Mouse (Mus musculus) right cerebral cortex, adult 2 months (tissue): ENCODE data around the gene Rnf207.

ENCODE experiments used
- DNase-seq, 2 experiments: peaks; one replicate each; pipeline ENCODE4 v3.0.0; 2021 to 2022; ENCODE audit warnings: low spot score in 2 of 2

Gene Rnf207

DNA sequence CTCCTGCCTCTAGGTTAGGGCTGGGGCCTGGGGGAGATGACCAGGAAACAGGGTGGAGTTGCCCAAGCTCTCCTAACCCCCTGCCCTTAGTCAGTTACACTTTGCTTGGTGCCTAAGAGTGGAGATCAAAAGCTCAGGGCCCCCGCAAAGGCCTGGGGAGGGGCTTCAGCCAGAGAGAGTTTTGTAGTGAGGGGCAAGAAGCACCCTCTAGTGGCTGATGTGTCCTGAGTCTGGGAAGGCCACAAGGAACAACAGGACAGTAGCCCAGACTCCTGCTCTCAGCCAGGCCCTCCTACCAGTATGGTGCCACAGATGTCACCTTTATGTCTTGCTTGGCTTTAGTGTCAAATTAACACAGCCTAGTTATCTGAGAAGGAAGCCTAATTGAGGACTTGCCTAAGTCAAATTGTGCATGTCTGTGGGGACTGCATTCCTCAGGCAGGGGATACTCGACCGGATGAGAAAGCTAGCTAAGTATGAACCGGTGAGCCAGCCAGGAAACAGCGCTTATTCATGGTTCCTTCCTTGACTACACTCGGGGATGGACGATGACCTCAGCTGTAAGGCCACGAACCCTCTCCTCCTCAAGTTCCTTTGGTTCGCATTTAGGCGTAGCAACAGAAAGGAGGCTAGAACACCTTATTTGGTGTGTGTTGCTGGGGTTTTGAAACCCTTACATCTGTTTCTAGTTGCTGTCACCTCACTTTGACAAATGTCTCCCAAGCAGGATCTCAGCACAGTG, 24.4 kb downstream of the Rnf207 start:
- DNase-seq: no peak

DNA sequence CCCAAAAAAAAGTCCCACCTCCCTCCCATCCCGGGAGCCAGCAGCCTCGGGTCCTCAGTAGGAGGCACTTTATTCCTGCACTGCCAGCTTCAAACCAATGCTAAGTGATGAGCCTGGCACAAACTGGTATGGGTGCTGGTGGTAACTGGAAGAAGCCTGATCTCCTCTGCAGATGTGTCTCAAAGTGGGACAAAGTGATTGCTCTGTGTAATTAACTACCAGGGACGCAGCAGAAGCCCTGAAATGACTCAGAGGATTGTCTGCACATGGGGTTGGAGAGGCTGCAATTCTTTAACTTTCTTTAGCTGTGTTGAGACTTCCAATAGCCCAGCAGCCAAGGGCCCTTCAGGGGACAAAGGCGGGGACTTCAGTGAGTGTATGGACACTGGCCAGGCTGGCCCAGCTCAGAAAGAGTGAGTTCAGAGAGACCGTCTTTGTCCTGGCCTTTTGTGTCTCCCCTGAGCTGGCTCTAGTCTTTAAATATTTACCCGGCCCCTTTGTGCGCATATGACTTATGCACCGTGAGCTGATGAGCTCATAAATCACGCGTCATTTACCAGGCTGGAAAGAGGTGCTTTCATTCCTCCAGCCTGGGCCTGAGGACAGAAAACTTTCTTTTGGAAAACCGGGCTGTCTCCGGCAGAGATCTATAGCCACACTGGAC, 26.6 kb downstream of the Rnf207 start:
- no peak for DNase-seq

DNA sequence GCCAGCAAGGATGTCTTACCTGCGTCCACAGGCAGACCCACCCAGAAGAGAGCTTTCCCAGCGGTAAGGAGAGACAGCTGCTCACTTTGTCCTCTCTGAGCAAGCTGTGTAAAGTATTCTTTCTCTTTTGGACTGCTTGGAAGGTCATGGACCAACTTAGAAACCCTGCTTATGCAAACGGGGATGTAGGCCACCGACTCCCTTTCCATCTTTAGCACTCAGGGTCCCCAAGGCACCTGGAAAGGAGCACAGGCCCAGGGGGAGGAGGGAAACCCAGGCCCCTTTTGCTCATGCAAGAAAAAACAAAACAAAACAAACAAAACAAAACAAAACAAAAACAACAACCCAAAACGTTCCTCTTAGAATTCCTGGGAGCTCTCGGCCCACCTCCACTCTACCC, 27.2 kb downstream of the Rnf207 start, which contains the start of gene Hes3:
Gene Hes3 (minus strand): TSS at position 101 of the 400 bp plus-strand sequence.
- no peak for DNase-seq

DNA sequence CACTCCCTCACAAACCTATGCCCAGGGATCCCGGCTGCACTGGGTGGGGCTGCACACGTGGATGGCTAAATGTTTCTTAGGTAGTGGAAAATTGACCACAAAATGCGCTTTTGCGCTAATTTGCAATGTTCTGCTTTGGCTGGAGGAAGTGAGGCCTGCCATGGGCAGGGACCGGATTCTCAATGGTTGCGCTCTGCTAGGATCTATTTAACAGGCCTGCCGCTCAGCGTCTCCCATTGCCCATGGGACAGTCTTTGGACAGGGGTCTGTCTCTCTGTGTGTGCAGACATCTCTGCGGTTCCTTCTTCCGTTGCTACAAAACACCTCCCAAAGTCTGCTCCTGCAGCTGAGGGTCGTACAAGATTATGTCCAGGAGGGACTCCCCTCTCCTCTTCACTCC, 27.8 kb downstream of the Rnf207 start:
- no peak for DNase-seq

DNA sequence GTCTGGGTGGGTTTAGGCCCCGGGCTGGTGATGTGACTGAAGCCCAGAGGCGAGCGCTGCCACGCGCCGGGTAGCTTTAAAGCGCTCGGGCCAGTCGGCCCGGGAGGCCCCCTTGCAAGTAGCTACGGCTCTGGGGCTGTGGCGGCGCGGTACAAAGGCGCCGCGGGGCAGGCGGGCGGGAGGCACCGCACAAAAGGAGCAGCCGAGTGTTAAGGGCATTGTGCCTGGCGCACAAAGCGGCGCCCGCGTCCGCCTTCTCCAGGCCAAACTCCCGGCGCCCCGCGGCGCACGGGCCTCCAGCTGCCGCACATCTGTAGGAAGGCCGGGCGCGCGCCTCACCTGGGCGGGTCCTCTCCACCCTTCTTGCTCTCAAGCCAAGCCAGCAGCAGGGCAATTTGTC, 28.4 kb downstream of the Rnf207 start:
- DNase-seq: no peak

DNA sequence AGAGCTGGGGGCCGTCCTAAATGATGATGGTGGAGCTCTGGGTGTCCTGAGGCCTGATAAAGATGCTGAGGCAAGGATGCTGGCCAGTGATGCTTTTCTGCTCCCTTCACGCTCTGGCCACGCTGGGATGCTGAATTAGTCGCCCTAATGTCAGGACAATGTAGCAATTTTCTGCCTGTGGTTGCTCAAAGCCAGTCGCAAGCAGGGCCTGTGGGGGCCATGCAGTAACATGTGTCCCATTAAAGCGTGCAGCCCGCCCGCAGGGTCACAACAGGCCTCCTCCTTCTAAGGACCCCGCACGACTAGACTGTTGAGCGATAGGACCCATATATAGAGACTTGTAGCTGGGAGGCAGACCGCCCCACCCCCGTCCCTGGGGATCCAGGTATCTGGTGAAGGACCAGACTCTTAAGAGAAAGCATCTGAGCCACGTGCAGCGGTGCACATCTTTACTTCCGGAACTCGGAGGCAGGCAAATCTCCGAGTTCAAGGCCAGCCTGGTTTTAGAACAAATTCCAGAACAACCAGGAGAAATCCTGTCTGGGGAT, 30.3 kb downstream of the Rnf207 start:
- DNase-seq: no peak

DNA sequence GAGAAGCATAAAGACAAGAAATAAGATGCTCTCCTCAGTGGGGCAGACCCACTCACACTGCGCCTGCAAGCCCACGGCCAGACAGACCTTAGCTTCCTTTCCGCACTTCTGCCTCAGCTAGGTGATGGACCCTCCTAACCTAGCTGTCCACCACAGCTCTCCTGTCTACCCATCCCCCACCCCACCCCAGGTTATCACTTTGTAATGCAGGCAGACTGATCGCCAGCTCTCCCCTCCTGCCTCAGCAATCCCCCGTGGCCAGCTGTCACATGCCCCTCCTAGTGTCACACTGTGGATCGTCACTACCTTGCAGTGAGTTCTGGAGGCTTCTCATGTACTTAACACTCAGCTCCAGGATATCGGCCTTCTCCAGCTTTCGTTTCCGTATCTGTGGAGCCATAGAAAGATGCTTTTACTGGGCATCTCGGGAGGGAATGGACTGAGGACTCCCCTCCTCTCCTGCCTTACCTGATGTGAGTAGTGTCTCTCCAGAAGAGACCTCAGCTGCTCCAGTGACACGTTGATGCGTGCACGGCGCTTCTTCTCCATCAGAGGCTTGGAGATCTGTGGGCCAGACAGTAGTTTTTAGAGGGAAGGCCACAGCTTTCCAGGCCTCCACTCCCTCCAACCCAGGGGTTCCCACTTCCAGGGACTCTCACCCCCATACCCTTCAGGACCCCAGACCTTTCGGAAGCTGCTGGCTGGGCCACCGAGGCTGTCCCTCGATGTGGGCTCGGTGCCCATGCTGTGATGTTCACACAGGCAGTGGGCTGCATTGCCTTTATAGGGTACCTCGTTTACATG, 31.3 kb downstream of the Rnf207 start:
- DNase-seq: no peak

DNA sequence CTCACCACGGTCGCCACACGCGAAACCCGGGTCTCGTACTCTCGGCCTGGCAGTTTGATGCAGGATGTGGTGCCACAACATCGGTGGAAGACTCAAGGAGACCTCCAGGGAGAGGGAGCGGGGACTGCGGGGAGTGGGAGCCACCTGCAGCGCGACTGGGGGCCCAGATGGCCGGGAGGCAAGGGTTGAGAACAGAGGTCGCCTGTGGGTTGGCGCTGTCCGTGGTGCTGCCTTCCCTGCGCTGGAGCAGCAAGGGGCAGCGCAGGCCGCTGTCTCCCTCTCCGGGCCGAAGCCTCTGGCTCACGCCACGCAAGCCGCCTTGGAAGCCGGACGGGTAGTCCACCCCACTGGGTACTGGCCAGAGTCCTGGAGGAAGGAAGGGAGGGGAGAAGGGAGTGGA, 31.9 kb downstream of the Rnf207 start:
- DNase-seq: peak in 1 of 2 experiments; percentile 15

DNA sequence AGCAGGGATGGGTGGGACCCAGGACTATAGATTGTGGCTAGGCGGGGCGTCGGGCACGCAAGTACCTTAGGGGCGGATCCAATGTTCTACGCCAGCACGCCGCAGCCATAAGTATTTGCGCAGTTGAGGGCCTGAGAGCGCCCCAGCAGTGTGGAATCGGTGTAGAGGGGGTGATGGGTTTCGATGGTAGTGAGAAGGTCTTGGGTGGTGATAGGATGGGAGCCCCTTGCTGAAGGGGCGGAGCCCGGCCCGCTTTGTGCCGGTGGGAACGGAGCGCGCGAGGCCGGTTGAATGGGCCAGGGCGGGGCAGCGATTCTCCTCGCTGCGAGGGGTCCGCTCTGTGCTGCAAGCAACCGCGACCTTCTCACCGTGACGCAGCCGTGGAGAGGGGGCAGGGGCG, 32.6 kb downstream of the Rnf207 start:
- peak; percentile 44 to 51 for DNase-seq

DNA sequence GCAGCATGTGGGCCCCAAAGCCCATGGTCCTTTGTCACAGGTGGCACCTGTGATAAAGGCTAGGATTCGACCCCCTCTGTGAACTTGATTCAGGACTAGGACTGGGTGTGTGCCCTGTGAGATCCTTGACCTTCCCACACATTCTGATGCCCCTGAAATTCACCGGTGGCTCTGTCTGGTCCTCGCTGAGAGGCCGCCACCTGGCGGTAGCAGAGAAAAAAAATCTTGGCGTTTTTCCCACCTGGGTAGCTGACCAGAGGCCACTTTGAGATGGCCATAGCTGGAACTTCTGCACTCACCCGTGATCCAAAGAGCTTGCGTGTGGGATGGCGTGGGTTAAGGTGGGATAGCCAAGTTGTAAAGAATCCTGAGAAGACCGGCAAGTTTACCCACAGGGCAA, 33.3 kb downstream of the Rnf207 start:
- peak; percentile 53 to 60 for DNase-seq

DNA sequence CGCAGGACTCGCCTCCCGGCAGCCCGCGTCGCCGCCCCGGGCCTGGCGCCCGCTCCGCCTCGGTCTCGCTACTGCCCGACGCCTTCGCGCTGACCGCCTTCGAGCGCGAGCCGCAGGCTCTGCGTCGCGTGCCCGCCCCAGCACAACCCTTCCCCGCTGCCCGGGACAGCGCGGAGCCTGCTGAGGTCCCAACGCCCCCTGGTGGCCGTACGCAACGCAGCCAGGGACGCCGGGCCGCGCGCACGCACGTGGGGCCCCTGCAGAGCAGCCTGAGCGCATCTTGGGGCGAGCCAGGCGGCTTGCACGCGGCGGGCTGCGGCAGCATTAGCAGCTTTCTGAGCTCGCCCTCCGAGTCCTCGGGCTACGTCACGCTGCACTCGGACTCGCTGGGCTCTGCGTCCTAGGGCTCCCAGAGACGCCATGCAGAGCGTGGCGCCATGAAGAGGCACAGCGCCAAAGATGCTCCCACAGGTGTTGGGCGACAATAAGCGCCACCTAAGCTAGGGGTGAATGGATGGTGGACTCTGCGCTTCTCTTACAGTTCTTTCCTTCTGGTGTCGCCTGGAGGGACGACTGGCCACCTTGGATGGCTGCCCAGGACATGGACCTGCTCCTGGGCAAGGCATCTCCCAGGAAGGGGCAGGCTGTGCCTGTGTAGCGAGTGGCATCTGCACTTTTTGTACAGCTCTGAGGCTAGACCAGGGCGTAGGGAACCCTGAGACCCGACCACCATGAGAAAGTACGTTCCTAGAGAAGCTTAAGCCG, 35.4 kb downstream of the Rnf207 start:
- DNase-seq: peak; percentile 80 to 84

DNA sequence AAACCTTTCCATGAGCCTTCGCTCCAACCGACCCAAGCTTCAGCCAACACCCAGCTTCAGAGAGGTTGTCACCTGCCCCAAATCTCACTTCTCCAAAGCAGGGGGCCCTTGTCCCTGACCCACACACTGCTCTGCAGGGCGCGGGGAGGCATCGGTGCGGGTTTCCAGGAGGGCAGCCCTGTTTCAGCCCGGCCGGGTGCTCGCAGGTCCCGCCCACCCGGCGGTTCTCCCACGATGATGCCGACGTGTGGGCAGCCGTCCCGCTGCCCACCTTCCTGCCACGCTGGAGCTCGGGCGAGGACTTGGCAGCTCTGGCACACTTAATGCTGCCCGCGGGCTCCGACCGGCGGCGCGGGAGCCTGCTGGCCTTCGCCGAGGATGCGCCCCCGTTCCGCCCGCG, 36.1 kb downstream of the Rnf207 start:
- DNase-seq: no peak

DNA sequence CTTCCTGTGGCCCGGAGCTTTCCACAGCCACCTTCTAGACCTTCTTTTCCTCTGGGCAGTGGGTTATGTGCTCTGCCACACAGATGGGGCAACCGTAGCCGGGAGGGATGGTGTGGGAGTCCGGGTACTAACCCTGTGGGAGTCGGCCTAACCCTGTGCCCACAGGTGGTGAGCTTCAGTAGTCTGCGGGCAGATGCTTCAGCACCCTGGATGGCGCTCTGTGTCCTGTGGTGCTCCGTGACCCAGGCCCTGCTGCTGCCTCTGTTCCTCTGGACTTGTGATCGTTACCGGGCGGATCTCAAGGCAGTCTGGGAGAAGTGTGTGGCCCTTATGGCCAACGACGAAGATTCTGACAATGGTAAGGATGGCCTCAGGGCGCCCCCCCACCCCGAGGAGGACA, 37.2 kb downstream of the Rnf207 start:
- DNase-seq: no peak

DNA sequence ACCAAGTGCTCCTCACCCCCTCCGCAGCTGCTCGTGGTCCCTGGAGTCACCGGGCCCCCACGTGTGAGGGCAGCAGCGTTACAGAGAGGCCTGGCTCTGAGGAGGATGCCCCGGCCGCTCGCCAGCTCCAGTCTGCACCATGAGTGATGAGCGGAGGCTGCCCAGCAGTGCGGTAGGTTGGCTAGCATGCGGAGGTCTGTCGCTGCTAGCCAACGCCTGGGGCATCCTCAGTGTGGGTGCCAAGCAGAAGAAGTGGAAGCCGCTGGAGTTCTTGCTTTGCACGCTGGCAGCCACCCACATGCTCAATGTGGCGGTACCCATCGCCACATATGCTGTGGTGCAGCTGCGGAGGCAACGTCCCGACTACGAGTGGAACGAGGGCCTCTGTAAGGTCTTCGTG, 39.8 kb downstream of the Rnf207 start:
- DNase-seq: peak; percentile 57 to 61

DNA sequence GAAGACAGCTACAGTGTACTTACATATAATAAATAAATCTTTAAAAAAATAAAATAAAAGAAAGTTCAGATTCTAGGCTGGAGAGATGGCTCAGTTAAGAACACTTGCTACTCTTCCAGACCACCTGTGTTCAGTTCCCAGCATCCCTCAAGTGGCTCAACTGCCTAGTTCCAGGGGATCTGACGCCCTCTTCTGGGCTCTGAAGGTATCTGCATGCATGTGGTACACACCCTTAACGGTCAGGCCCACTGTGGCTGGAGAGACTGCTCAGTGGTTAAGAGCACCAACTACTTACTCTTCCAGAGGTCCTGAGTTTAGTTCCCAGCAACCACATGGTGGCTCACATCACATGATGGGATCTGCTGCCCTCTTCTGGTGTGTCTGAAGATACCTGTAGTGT, 40.9 kb downstream of the Rnf207 start:
- no peak for DNase-seq

DNA sequence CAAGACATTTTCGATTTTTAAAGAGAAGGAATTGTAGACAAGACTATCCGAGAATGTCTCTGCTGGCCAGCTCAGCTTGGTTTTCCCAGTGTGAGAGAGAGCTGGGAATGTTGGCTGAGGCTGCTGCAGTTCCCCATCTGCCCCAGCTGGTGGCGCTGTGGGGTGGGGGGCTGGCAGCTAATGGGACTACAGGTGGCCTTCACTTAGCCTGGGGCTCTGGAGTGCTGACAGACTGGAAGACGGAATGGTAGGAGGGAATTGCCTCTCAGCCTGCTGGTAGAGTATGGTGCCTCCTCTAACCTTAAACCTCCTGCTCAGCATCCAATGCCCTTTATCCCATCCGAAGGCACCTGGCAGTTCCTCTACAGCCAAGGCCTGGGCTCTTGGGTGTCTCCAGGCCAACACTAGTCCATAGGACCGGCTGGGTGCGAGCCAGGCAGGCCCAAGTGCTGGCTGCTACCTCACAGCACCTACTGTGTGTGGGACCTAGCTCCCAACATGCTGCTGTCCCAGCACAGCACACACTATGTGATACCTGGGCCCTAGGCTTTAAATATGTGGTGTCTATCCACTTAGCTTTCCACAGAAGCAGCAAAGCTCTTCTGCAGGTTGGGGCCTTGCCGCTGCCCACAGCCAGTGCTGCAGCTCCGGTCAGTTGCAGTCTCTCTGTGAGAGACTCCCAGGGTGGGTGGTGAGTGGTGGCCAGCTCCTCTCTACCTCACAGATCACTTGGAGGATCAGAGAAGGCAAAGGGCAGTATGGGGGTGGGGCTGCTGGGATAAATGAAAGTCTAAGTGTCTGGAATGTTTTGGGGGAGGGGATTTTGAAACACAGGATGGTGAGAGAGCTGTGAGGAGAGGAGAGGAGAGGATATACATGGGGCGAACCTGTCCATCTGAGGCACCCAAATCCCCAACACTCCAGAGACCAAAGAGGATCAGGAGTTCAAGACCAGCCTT, 42.1 kb downstream of the Rnf207 start:
- DNase-seq: no peak

DNA sequence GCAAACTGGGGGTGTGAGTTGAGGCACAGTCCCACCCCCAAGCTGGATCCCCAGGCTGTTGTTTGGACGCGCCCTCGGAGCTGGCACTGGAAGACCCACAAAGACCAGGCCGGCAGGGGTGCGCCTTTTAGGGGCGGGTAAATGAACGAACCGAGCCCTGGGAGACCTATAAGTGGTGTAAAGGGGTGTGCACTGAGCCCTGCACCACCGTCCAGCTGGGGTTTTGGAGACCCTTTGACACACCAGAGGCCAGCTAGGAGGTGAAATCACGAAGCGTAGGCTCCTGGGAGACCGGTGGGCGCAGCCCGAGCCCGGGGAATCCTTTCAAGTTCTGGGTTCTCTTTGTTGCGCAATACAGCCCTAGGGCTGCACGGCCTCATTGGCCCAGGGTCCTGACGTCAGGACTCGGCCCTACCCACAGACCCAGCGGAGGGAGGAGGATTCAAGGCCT, 44.1 kb downstream of the Rnf207 start:
- no peak for DNase-seq

DNA sequence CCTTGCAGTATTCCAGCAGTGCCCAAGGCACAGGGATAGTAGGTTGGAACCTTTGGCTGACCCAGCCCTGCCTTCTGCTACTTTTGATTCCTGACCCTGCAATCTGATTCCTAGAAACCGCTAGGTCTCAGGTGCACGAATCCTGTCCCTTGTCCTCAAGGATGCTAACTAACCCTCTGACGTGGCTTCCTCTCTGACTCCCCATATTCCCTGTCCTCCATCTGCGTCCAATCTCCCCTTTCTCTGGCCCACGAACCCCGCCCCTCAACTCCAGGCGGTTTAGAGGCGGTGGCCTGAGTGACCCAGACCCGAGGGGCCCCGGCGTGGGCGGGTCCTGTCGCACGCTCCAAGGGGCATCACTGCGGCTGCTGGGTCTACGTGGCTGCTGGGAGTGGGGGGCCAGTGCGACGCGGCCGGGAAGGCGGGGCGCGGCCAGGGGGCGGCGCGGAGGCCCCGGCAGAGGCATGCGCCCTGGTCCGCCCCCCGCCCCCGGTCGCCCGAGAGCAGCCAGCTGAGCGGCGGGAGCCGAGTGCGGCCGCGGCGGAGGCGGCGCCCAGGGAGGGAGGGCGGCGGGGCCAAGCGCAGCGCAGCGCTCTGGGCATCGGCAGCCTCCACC, 45.1 kb downstream of the Rnf207 start, which contains the start of gene Gpr153:
Gene Gpr153 (plus strand): TSS at position 612 of the 616 bp plus-strand sequence.
- DNase-seq: peak; percentile 41 to 50

DNA sequence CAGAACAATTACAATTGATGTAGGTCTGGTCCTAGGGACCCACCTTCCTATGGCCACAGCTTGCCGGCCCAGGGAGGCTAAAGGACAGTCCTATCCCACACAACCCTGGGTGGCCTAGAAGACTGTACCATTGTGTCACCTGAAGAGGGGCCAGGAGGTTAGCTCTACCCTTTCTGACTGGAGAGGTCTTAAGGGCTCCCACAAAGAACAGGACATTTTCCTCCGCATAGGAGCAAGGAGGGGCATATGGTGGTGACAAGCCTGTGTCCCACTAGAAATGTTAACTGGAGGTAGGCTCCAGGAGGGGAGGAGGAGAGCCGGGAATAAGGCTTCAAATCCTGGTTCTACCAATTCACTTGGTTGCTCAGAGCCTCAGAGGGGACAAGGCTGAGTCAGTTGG, 45.6 kb downstream of the Rnf207 start:
- DNase-seq: no peak
